Mouse (Mus musculus) liver, postnatal 0 days (tissue): ENCODE results near the gene Acox2.

Experiments used
- CTCF ChIP-seq: sonication (generic); IDR thresholded peaks from 2 replicates; pipeline ENCODE4 v1.5.1; 2016; ENCODE audit warnings: antibody characterized with exemption, low read depth
- EP300 ChIP-seq: IDR thresholded peaks from 2 replicates; pipeline ENCODE4 v1.6.1; 2016; ENCODE audit warnings: antibody characterized with exemption, low read depth, mild to moderate bottlenecking

DNA sequence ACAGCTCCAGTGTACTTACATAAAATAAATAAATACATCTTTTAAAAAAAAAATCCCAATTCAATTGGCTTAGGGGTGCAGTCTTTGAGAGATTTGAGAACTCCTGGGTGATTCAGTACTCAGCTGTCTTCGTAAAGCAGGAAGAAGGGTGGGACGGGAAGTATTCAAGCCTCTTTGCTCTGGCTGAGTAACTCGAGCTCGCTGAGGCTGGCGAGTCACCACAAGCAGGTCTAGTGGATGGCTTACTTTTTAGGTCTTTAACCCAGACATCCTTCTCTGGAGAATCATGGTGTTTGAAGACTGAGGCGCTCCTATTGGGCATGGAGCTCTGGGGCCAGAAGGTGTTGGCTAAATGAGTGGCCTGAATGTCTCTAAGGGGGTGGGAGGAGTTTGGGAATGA lies 47.7 kb upstream of the Acox2 start:
- TF ChIP-seq CTCF (no peak), EP300 (no peak)
